Mouse (Mus musculus) brain, embryonic 18.5 days (tissue): ENCODE results near the gene Srebf2.

Source experiments
- DNase-seq: peaks from one replicate; pipeline ENCODE4 v3.0.0-alpha.2; 2012; ENCODE audit warnings: low read depth, low spot score

Gene Srebf2

GRCm38 (mm10) chr15:82182311-82182710 lies 35.3 kb downstream of the Srebf2 start:
- no peak for DNase-seq

DNA sequence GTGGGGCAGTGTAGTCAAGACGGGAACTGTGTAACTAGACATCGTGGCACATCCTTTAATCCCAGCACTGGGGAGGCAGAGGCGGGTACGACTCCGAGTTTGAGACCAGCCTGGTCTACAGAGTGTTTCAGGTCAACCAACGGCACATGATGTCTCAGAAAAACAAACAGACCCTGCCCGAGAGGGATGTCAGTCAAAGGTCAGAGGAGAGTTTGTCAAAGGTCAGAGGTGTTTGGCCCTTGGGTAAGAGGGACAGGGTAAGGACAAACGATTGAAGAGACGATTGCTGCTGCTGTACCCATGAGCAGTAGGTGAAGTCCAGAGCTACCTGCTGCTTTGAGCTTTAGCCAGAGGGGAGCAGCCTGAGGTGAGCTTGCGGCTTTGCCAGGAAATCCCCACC lies 36.6 kb downstream of the Srebf2 start:
- no peak for DNase-seq

DNA sequence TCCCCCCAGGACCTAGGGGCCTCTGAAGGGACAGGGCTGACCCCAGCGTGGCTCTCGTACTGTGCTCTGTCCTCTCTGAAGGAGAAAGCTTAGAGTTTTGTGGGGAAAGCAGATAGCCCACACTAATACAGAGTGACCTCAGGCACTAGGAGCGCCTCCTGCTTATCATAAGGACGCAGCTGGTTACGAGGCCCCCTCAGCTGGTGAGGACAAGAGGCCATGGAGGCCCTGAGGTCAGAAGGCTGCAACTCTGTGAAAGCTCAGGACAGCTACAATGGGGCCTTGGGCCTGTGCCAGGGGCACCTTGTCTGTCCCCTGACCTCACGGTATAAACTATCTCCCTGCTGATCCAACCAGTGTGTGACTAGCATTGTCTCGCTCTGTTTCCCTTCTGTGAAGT lies 37.2 kb downstream of the Srebf2 start:
- DNase-seq, result no peak

- no peak for DNase-seq
These were observed 37.7 kb downstream of the Srebf2 start for GRCm38 (mm10) chr15:82184656-82185055.

DNA sequence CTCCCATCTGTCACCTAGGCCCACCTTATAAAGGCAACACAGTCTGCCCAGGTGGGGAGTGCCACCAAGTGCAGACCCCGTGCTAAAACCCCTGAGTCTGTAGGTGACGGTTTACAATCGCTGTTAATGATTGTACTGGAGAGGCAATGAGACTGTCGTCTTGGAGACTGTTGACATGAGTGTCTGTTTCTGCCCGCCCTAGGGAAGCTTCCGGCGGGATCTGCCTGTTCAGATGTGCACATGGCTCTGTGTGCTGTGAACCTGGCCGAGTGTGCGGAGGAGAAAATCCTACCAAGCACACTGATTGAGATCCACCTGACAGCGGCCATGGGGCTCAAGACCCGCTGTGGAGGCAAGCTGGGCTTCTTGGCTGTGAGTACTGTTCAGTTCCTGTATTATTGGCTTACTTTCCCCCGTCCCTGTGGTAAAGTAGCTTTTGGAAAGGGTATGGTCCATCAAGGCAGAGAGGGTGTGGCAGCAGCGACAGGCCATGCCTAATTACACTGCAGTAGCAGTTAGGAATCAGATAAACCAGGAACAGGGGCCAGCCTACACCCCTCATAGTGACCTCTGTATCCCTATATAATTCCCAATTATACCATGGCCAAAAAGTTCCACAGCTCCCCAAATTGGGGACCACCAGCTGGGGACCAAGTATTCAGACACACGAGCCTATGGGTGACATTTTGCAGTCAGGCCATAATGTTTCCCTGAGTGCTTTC lies 38.2 kb downstream of the Srebf2 start:
- DNase-seq, result no peak

DNA sequence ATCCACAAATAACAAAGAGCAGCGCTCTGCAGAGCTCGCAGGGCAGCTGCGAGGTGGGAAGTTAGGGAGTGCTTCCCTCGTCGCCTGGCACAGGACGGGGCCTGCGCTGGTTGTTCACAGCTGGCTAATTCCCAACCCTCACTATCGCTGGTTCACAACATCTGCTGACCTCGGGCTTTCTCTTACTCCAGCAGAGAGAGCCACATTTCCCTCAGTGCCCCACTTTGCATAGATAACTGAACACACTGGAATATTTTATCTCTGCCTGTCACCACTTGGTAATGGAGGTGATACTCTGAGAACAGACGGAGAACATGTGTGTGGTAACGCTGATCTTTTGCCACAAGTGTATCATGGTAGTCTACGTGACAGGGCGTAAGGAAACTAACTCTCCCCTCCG lies 39.1 kb downstream of the Srebf2 start:
- no peak for DNase-seq

DNA sequence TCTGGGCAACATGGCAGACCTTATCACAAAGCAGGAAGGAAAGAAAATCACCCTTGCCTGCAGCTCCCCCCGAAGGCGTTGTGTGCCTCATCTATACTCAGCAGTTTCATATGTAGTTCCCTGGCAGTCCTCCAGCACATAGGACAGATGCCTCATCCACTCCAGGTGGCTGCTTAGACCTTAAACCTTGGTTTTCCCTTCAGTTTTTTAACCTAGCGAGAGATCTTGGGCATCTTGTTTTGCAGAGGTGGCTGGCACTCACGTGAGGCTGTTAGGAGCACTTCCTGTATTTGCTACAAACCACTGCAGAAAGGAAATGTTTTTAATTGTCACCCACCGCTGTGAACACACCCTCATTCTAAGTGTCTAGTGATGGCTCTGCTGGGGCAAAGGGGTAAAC lies 40.0 kb downstream of the Srebf2 start:
- no peak for DNase-seq

- DNase-seq, result no peak
These were observed 40.4 kb downstream of the Srebf2 start for GRCm38 (mm10) chr15:82187401-82187800.

GRCm38 (mm10) chr15:82187924-82188323 lies 40.9 kb downstream of the Srebf2 start:
- DNase-seq, result no peak

DNA sequence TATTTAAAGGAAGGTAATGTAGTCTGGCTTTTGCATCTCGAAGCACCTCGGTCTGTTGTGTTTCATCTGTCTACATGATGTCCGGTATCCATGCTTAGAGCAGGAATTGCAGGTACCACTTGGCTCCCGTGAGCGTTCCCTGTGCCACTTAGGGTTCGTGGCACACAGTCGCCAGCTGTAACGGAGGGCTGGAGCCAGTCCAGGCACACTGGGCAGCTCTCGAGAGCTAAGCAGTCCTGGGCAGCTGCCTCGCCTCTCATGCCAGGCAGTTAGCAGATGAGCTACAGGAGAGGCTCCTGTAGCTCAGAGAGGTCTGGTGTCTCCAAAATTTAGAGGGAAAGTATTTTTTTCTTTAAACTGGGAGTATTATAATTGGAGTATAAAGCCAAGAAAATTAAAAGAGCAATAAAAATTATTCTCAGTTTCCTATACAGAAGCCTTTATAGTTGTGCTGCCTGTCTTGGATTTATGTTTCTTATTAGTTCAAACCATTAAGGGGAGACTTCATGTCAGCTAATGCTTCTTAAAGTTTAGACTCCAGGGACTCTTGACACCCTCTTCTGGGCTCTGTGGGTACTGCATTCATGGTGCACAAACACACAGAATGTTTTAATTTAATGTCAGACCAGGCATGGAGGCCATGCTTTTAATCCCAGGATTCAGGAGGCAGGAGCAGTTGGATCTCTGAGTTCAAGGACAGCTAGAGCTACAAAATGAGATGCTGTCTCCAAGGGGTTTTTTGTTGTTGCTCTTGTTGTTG lies 41.7 kb downstream of the Srebf2 start:
- no peak for DNase-seq

DNA sequence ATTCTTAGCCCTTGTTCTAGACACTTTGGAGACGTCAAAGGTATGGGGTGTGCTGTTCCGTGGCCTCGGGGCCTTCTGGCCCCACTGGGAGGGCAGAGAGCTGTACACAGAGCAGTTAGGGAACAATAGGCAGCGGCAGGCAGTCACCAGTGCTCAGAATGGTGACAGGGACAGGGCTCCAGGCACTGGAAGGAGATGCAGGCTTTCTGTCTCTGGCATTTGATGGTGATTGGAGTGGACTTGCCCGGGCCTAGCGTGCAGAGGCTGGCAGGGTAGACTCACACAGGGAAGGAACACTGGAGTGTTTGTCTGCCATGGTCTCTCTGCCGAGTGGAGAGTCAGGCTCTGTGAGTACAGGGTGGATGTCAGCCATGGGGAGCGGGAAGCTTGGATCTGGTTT lies 45.6 kb downstream of the Srebf2 start:
- DNase-seq, result no peak

GRCm38 (mm10) chr15:82196300-82196699 lies 49.3 kb downstream of the Srebf2 start:
- DNase-seq, result no peak

DNA sequence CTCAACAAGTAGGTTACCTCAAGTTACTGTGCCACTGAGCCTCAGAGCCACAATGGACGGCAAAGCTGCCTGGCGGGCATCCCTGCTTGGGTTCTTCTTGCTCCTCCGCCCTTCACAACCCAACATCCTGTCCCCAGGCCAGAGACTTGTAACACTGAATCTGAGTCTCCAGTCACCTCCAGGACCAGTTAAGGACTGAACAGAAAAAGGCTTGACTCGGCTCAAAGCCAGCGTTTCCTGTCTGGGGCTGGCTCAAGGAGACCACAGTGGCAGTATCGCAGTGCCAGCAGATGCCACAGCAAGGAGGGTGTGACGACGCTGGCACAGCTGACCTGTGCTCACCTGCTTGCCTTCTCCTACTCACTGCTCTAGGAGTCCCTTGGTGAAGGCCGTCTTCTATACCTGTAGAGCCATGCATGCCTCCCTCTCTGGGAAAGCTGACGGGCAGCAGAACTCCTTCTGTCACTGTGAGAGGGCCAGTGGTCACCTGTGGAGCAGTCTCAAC lies 50.3 kb downstream of the Srebf2 start:
- DNase-seq, result no peak

GRCm38 (mm10) chr15:82197937-82198336 lies 51.0 kb downstream of the Srebf2 start:
- DNase-seq, result no peak

- no peak for DNase-seq
These were observed 51.4 kb downstream of the Srebf2 start for GRCm38 (mm10) chr15:82198342-82198741.

GRCm38 (mm10) chr15:82199546-82199945 lies 52.6 kb downstream of the Srebf2 start:
- DNase-seq, result no peak

DNA sequence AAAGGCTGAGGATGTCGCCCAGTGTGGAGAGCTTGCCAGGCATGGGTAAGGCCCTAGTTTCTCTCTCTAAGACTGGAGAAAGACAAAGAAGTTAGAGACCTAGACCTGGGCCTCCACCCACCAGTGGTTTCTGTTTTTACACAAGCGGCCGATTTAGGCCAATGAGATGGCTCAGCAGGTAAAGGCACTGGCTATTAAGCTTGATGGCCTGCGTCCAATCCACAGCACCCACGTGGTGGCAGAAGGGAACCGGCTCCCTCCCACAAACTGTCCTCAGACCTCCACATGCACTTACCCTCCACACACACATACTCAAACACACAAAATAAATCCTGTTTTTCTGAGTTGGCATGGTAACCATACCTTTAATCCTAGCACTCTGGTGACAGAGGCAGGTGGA lies 55.1 kb downstream of the Srebf2 start:
- DNase-seq, result no peak

DNA sequence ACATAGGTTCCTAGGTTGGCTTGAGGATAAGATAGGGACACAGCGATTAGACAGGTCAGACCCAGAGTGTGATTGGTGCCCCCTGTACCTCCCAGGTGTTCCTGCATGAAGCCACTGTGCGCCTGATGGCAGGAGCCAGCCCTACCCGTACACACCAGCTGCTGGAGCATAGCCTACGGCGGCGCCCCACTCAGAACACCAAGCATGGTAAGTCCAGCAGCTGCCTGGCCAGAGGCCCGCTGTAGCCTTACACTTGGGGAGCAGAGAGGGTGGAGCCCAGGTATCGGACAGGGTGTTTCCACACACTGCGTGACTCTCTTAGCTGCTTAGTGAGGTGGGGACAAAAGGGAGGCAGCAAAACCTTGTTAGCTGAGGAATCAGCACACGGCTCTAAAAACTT lies 56.1 kb downstream of the Srebf2 start:
- DNase-seq, result no peak

GRCm38 (mm10) chr15:82203611-82204351 lies 56.8 kb downstream of the Srebf2 start:
- DNase-seq, result no peak

DNA sequence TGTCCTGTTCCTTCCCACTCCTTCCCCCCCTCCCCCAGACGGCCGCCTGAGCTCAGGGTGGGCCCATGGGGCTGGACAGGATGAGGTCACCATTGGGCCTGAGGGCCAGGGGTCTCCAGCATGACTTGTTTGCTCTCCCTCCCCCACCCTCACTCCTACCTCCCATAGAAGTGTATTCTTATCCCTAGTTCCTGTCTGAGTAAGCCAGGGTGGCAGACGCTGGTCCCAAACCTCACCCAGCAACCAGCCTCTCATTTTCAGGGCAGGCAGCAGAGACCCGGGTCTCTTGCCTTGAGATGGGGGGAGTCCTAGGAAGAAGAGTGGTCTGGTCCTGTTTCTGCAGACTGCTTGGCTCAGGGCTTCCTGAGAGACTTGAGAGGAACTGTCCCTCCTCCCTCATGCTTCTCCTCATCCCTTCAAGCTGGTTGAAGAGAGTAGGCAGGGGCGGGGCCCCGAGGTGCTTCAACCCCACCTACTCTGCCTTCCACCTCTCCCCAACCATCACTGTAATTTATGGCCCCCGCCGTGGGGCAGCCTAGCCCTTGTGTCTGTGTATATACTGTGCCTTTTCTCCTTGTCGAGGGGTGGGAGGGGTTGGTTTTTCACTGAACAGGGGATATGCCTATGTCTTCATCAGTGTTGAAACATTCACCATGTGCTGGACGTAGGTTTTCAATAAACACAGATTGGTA lies 57.8 kb downstream of the Srebf2 start:
- DNase-seq, result no peak

GRCm38 (mm10) chr15:82206365-82207104 lies 59.6 kb downstream of the Srebf2 start:
- DNase-seq, result peak; percentile 39
